Comparison of ENCODE assay signal across 8 mouse cellular contexts in genomic region chrX:50616920-50617319, GRCm38 (mm10).
A peak's percentile ranks its signal among the peaks of the same experiment; 100 is the strongest.
DNase-seq lines count a peak whose midpoint lies in the region; ATAC-seq and TF ChIP-seq lines count a peak whose summit lies in the region.
"Not testable (repeated sequence)": the region's sequence is repeated elsewhere in the genome, so short reads cannot be mapped to it uniquely, and the experiment has no call there.

No protein-coding gene starts in this region.

- H3K4me2 ChIP-seq in forebrain, embryonic 16.5 days (ENCODE audit: low read length), result not testable (repeated sequence)

- not testable (repeated sequence) for H3K9me3 ChIP-seq in forebrain, embryonic 16.5 days (ENCODE audit: control insufficient read depth, low read length)

- H3K36me3 ChIP-seq in forebrain, embryonic 16.5 days (ENCODE audit: control insufficient read depth, insufficient read depth); macrophage (ENCODE audit: inconsistent target): not testable (repeated sequence)

- intact Hi-C loops in heart, postnatal 25 days (cut with DNase I), result not testable (repeated sequence)

- H3K4me1 ChIP-seq in forebrain, embryonic 16.5 days (replicated peaks; ENCODE audit: control insufficient read depth, insufficient read depth, low read length), result not testable (repeated sequence)

- not testable (repeated sequence) for H3K79me2 ChIP-seq in macrophage (ENCODE audit: inconsistent target)

- DNase-seq in A20 (ENCODE audit: low read depth, low spot score) (peak; percentile 78), liver (peak; percentile 57)
- DNase-seq in brain, embryonic 14.5 days (ENCODE audit: low read depth), result peak; percentile 62
- peak; percentile 79 for DNase-seq in heart, postnatal 25 days (ENCODE audit: low spot score)
- DNase-seq in kidney, adult 11 months, result peak; percentile 86
- peak; percentile 60 for DNase-seq in retina, postnatal 1 day

- peak; percentile 20; the same call in 1 of the 2 replicates for TF ChIP-seq CTCF in brain, embryonic 14.5 days (IDR thresholded peaks at IDR 0.05; ENCODE audit: borderline replicate concordance, extremely low read depth, insufficient read depth, insufficient read length)

- H3K4me3 ChIP-seq in forebrain, embryonic 16.5 days (replicated peaks; ENCODE audit: low read length), result peak overlapping the region; percentile 21; the same call in 1 of the 2 replicates
- H3K4me3 ChIP-seq in macrophage (ENCODE audit: inconsistent target), result not testable (repeated sequence)

- WGBS in forebrain, embryonic 16.5 days, result 61% methylated on average over 8 of the region's 8 CpGs
- WGBS in macrophage (ENCODE audit: missing documents), result 75% methylated on average over 6 of the region's 8 CpGs

- ATAC-seq in forebrain, embryonic 16.5 days, result not testable (repeated sequence)

- not testable (repeated sequence) for H3K27me3 ChIP-seq in forebrain, embryonic 16.5 days (replicated peaks; ENCODE audit: control insufficient read depth, insufficient read depth, low read length)

- TF ChIP-seq POLR2A in brain, embryonic 14.5 days (IDR thresholded peaks at IDR 0.05; ENCODE audit: borderline replicate concordance, extremely low read depth, insufficient read depth, insufficient read length, poor library complexity, severe bottlenecking), result not testable (repeated sequence)

- not testable (repeated sequence) for H3K27ac ChIP-seq in forebrain, embryonic 16.5 days (ENCODE audit: low read length)
- H3K27ac ChIP-seq in macrophage, result peak overlapping the region; percentile 29

- H3K9ac ChIP-seq in forebrain, embryonic 16.5 days (replicated peaks; ENCODE audit: low read depth, low read length), result not testable (repeated sequence)
